Mouse (Mus musculus): ENCODE results near the gene Xylb. TPM values are rescaled to one million over a fixed set of nuclear protein-coding genes. Genes with fewer than 3 reads are reported as not detected.

Xylb gene
- total RNA-seq, 2 experiments from 2014 or later, result 2.9 to 3.5 TPM

Other genes with a start within 250 kb of the Xylb start
- gene Acaa1b, start 200.3 kb upstream of the Xylb start, total RNA-seq (2021), result 1 to 10 TPM; 2.2 to 3.7 TPM
- not detected for gene Gm47289, start 198.2 kb upstream of the Xylb start, total RNA-seq (2021)
- not detected for gene Slc22a13, start 148.3 kb upstream of the Xylb start, total RNA-seq (2021)
- gene Oxsr1, start 35.0 kb upstream of the Xylb start, total RNA-seq (2021), result 10 to 100 TPM; 53.4 to 53.8 TPM
- 10 to 100 TPM; 58.3 to 73.2 TPM for gene Acaa1a, start 17.7 kb upstream of the Xylb start, total RNA-seq (2021)
- gene Myd88, start 16.0 kb upstream of the Xylb start, total RNA-seq (2021), result 1 to 10 TPM; 4.8 to 5.2 TPM
- not detected for gene Slc22a14, start 8.2 kb downstream of the Xylb start, total RNA-seq (2021)
- 10 to 100 TPM; 23.8 to 24.6 TPM for gene Acvr2b, start 44.7 kb downstream of the Xylb start, total RNA-seq (2021)
- 10 to 100 TPM; 28.8 to 29.0 TPM for gene Exog, start 87.6 kb downstream of the Xylb start, total RNA-seq (2021)
- 1 to 10 TPM; 1.4 to 4.4 TPM for gene Scn5a, start 221.6 kb downstream of the Xylb start, total RNA-seq (2021)